Mouse (Mus musculus) erythroblast, embryonic 14.5 days (primary cell): ENCODE data around the gene Otulinl.

Experiments
- GATA1 ChIP-seq: IDR thresholded peaks from 2 replicates; pipeline ENCODE4 v1.6.1; 2012; ENCODE audit warnings: low read length, inconsistent platforms, mixed read lengths
- TAL1 ChIP-seq: IDR thresholded peaks from 3 replicates; pipeline ENCODE4 v1.6.1; 2012; ENCODE audit warnings: low read length, inconsistent platforms, mixed read lengths

DNA sequence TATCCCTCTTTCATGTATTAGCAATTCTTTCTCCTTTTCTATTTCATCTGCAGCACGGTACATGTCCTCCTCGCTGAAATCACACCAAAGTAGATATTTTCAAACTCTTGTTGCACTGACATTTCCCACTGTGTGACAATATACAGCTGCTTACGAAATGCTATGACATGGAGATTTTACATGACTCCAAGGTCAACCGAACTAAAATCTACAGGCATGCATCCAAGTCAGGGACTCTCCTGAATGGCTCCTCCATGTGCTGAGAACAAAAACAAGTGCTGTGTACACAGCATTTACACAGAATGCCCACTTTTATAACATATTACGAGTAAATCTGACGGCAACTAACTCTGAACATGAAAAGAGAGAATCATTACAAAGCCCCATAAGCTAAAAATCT lies 58.1 kb downstream of the Otulinl start:
- TF ChIP-seq TAL1 (no peak), GATA1 (no peak)
